Mouse (Mus musculus): Measurements from ENCODE around the gene Fam189a1.

Gene Fam189a1

GRCm38 (mm10) chr7:64769768-64770167 is 386.6 kb downstream of the Fam189a1 start:
- in situ Hi-C loops (cut with MboI; ENCODE audit: unreplicated experiment in 2 of 2) = loop anchor here in 1 of 2 experiments (10.0 kb wide), 1 partner anchor 65 kb away; no protein-coding TSS in a partner anchor

GRCm38 (mm10) chr7:64765595-64765994 is 390.8 kb downstream of the Fam189a1 start:
- in situ Hi-C loops (cut with MboI; ENCODE audit: unreplicated experiment in 2 of 2) = no loop called here

- in situ Hi-C loops (cut with MboI; ENCODE audit: unreplicated experiment in 2 of 2) = no loop called here
These were observed 401.2 kb downstream of the Fam189a1 start for GRCm38 (mm10) chr7:64755141-64755540.

- in situ Hi-C loops (cut with MboI; ENCODE audit: unreplicated experiment in 2 of 2) = no loop called here
These were observed 402.2 kb downstream of the Fam189a1 start for GRCm38 (mm10) chr7:64754161-64754560.

GRCm38 (mm10) chr7:64753678-64754077 is 402.7 kb downstream of the Fam189a1 start:
- in situ Hi-C loops (cut with MboI; ENCODE audit: unreplicated experiment in 2 of 2) = no loop called here

- in situ Hi-C loops (cut with MboI; ENCODE audit: unreplicated experiment in 2 of 2) = no loop called here
These were observed 404.2 kb downstream of the Fam189a1 start for GRCm38 (mm10) chr7:64752133-64752532.

- in situ Hi-C loops (cut with MboI; ENCODE audit: unreplicated experiment in 2 of 2) = no loop called here
These were observed 404.9 kb downstream of the Fam189a1 start for GRCm38 (mm10) chr7:64751465-64751864.

- in situ Hi-C loops (cut with MboI; ENCODE audit: unreplicated experiment in 2 of 2) = loop anchor here (5.0 to 25.0 kb wide), 9 partner anchors 406 to 1856 kb away; partner anchors contain the start of gene Trpm1 (in 1 of the 2)
These were observed 412.8 kb downstream of the Fam189a1 start for GRCm38 (mm10) chr7:64743610-64744009.

GRCm38 (mm10) chr7:64741333-64742307 is 414.8 kb downstream of the Fam189a1 start:
- in situ Hi-C loops (cut with MboI; ENCODE audit: unreplicated experiment in 2 of 2) = loop anchor here (5.0 to 25.0 kb wide), 9 partner anchors 404 to 1854 kb away; partner anchors contain the start of gene Trpm1 (in 1 of the 2)

- in situ Hi-C loops (cut with MboI; ENCODE audit: unreplicated experiment in 2 of 2) = loop anchor here (25.0 kb wide), 3 partner anchors 577 to 1852 kb away; partner anchors contain the start of gene Trpm1 (in 1 of the 2)
These were observed 417.2 kb downstream of the Fam189a1 start for GRCm38 (mm10) chr7:64739131-64739530.

- in situ Hi-C loops (cut with MboI; ENCODE audit: unreplicated experiment in 2 of 2) = loop anchor here (25.0 kb wide), 3 partner anchors 567 to 1842 kb away; partner anchors contain the start of gene Trpm1 (in 1 of the 2)
These were observed 426.6 kb downstream of the Fam189a1 start for GRCm38 (mm10) chr7:64729785-64730184.

- in situ Hi-C loops (cut with MboI; ENCODE audit: unreplicated experiment in 2 of 2) = loop anchor here (25.0 kb wide), 3 partner anchors 567 to 1842 kb away; partner anchors contain the start of gene Trpm1 (in 1 of the 2)
These were observed 427.6 kb downstream of the Fam189a1 start for GRCm38 (mm10) chr7:64728816-64729215.

GRCm38 (mm10) chr7:64728181-64728591 is 428.2 kb downstream of the Fam189a1 start:
- in situ Hi-C loops (cut with MboI; ENCODE audit: unreplicated experiment in 2 of 2) = loop anchor here (25.0 kb wide), 3 partner anchors 566 to 1841 kb away; partner anchors contain the start of gene Trpm1 (in 1 of the 2)

- in situ Hi-C loops (cut with MboI; ENCODE audit: unreplicated experiment in 2 of 2) = loop anchor here (25.0 kb wide), 3 partner anchors 564 to 1839 kb away; partner anchors contain the start of gene Trpm1 (in 1 of the 2)
These were observed 430.2 kb downstream of the Fam189a1 start for GRCm38 (mm10) chr7:64725967-64726695.

- in situ Hi-C loops (cut with MboI; ENCODE audit: unreplicated experiment in 2 of 2) = no loop called here
These were observed 432.0 kb downstream of the Fam189a1 start for GRCm38 (mm10) chr7:64724409-64724808.

- in situ Hi-C loops (cut with MboI; ENCODE audit: unreplicated experiment in 2 of 2) = no loop called here
These were observed 433.1 kb downstream of the Fam189a1 start for GRCm38 (mm10) chr7:64723313-64723712.

- in situ Hi-C loops (cut with MboI; ENCODE audit: unreplicated experiment in 2 of 2) = no loop called here
These were observed 440.1 kb downstream of the Fam189a1 start for GRCm38 (mm10) chr7:64716286-64716685.

GRCm38 (mm10) chr7:64709520-64710262 is 446.7 kb downstream of the Fam189a1 start:
- in situ Hi-C loops (cut with MboI; ENCODE audit: unreplicated experiment in 2 of 2) = no loop called here

GRCm38 (mm10) chr7:64708176-64708575 is 448.2 kb downstream of the Fam189a1 start:
- in situ Hi-C loops (cut with MboI; ENCODE audit: unreplicated experiment in 2 of 2) = no loop called here

Measured in v-Abl transformed pro-B cells (cell line).